Mouse (Mus musculus) skeletal muscle tissue, adult 2 months (tissue): ENCODE results near the gene Gpr18.

Experiments
- DNase-seq: peaks from one replicate; pipeline ENCODE4 v3.0.0-alpha.2; 2012; ENCODE audit warnings: low read depth, low spot score

Gpr18 gene

GRCm38 (mm10) chr14:121924876-121925275, 9.3 kb upstream of the Gpr18 start:
- no peak for DNase-seq

GRCm38 (mm10) chr14:121922731-121923130, 7.2 kb upstream of the Gpr18 start:
- no peak for DNase-seq

- no peak for DNase-seq
Measured at GRCm38 (mm10) chr14:121922016-121922415, 6.4 kb upstream of the Gpr18 start.

DNA sequence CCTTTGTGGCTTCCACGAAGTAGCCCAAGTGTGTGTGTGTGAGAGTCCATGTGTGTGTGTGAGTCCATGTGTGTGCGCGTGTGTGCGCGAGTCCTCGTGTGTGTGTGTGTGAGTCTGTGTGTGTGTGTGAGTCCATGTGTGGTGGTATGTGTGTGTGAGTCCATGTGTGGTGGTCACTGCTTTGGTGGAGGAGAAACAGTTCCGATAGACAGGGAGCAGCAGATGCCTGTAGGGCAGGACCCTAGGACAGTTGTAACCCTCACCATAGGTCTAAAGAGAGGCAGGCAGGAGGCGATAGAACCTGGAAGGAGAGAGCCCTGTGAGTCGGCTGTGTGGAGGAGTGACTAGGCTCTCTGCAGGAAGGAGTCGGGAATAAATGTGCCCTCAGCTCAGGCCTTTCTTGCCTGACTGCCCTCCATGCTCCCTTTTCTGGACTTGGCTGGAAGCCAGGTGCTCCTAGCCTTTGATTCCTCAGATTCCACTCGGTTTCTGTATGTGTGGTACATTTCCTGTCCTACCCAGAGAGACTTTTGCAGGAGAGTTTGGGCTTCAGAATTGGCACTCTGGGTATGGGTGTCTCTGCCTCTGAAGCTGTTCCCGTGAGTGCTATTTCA, 5.0 kb upstream of the Gpr18 start:
- DNase-seq: no peak

GRCm38 (mm10) chr14:121919752-121920151, 4.2 kb upstream of the Gpr18 start:
- DNase-seq: no peak

DNA sequence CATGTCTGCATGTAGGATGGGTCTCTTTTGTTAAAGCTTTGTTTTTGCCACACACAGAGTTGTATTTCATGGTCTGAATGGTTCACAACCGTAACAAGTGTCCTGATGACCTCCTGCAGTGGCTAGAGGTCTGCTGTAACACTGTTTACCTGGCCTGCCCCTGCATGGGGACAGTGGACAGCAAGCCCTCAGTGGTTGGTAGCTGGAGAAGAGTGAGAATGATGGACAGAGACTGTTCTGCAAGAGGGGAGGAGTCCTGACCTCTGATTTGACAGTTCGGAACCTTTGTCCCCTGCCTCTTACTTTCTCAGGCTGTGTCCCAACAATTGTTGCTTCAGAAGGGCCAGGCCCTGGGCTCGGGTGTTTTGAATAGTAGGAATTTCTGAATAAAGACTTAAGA, 2.7 kb upstream of the Gpr18 start:
- DNase-seq: no peak

GRCm38 (mm10) chr14:121916311-121917094, 922 bp upstream of the Gpr18 start:
- DNase-seq: no peak

DNA sequence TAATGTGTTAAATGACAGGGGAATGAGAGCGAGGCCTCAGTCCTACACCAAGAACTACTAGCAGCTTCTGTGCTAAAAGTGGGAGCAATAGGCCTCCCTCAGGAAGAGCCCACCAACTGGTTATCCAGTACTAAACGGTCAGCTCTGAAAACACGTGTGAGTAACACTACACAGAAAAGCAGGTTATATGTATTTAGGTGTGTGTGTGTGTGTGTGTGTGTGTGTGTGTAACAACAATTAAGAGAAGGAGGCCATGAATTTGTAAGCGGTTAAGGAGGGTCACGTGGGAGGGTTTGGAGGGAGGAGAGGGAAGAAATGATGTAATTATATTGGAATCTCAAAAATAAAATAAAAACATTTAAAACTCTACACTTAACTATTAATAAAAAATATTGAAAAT, 438 bp downstream of the Gpr18 start:
- no peak for DNase-seq

DNA sequence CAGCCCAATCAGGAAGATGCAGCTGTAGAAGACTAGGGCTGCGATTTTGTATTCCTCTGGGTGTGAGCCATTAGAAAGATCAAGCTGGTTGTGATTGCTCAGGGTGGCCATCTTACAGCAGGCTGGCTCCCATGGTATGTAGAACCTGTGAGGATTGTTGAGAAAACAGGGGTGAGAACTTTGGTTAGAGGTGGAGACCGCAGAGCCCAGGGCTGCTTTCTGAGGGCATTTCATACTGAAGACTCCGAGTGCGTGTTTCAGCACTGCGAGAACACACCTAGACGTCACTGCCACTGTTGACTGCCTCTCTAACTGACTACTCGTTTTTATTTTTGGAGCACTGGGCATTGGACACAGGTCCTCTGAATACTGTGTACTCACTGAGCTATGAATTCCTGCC, 3.1 kb downstream of the Gpr18 start:
- DNase-seq: no peak

DNA sequence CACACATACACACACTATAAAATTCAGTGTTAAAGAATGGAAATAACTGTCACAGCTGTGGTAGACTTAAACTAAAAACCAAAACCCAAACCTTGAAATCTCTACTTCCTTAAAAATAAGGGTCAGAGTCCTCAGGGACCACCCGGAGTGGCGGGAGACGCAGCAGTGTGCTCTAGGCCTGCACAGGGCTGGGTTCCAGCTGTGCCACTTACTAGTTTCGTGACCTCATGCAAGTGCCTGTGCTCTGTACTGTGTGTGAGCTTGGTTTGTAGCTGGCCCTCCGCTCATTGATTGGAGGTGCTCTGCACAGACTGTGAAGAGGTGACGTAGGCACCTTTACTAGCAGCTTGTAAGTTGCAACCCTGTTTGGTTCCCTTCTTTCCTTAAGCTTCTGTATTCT, 5.7 kb downstream of the Gpr18 start:
- DNase-seq: no peak

DNA sequence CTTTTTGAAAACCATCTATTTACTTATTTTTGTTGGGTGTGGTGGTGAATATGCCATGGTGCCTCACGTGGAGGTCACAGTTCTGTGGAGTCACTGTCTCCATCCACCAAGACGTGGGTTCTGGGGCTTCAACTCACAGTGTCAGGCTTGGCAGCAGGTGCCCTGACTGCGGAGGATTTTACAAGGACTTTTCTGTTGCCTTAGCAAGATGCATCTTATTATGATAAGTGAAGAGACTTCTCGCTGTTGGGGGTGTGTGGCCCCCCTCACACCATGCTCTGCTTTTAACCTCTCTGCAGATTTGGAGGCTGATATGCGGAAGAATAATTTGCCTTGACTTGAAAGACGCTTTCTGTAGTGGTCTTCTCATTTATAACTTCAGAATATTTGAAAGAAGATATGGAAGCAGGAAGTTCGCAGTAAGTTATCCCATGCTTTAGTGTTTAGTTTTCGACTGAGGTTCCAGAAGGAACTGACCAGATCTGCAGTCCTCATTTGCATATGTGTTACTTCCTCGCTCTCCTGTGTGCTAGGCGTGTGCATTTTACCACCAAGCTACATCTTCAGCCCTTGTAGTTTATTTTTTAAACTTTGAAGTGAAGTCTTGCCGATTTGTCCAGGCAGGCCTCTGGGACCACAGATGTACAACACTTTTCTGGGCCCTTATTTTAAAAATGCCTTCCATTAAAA, 8.4 kb downstream of the Gpr18 start:
- no peak for DNase-seq

DNA sequence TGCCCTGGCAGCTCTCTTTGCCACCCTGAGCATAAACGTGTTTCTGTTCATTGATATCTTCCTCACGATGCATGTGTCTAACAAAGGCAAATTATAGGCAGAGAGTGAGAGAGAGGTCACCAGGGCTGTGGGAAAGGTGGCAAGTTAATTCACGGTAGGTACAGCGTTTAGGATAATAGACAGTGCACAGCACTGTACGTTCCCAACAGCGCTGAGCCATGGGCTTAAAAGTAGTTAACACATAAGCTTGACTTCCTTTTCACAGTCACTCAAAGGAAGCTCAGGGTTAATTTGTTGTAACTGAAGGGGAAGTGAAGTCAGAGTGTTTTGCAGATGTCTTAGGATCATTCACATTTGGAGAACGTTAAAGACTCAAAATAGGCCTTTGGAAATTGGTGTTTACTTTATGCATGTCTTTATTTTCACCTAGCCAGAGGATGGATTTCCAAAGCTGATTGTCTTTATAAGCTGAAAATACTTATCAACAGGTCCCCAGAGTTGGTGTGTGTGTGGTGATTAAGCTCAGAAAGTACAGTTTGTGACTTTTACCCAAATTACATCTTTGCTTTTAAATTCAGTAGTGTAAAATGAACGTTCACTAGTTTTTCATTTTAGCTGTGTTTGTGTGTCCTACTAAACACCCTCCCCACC, 9.1 kb downstream of the Gpr18 start:
- DNase-seq: no peak

DNA sequence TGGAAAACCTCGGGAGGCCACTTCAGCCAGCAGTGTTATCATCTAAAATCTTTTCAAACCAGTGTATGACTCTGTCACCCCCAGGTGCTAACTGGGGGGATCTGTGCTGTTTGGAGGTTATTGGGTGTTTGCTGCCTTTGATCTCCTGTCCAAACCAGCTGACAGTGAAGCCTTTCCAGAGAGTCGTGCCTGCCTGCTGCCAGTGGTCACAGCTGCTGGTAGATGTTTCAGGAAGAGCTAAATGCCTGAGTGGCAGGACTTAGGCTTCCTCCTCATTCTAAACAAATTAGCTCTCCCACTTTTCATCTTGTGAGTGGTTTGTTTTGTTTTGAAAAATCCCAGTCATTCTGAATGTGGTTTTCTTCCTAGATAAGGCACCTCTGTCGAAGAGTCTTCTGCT, 10.8 kb downstream of the Gpr18 start:
- no peak for DNase-seq

- DNase-seq: no peak
Measured at GRCm38 (mm10) chr14:121903381-121903876, 12.2 kb downstream of the Gpr18 start.

- no peak for DNase-seq
Measured at GRCm38 (mm10) chr14:121901511-121901910, 14.1 kb downstream of the Gpr18 start.

GRCm38 (mm10) chr14:121899071-121899470, 16.5 kb downstream of the Gpr18 start:
- no peak for DNase-seq

DNA sequence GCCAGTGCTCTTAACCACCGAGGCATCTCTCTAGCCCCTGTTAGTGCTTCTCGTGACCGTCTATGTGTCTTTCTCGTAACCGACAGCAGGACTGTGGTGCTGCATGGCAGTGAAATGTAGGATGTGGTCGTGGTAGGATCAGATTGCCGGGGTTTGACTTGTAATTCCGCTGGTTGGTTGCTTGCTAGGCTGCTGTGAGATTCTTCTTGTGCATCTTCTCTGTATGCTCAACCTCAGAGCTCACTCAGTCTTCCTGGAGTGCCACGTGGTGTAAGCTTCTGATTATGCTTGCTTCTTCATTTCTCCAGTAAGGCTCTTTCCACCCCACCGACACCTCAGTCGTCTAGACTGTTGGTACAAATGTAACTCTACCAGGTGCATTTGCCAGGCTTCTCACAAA, 17.1 kb downstream of the Gpr18 start:
- peak; percentile 26 for DNase-seq

DNA sequence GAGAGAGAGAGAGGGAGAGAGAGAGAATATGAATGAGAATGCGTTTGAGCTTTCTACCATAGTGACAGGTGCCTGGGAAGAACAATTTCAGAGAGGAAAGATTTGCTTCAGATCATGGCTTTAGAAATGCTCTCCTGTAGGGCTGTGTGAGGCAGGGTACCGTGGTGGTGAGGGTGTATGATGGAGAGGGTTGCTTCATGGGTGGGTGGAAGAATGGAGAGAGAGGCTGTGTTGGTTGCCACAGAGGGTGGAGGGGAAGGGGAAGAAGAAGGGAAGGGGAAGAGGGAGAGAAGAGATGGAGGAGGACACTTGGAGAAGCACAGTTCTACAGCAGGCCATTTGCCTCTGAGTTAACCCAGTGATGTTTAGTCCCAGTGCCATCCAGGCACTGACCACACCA, 17.8 kb downstream of the Gpr18 start:
- DNase-seq: no peak

GRCm38 (mm10) chr14:121896126-121897090, 19.2 kb downstream of the Gpr18 start:
- peak; percentile 28 for DNase-seq

DNA sequence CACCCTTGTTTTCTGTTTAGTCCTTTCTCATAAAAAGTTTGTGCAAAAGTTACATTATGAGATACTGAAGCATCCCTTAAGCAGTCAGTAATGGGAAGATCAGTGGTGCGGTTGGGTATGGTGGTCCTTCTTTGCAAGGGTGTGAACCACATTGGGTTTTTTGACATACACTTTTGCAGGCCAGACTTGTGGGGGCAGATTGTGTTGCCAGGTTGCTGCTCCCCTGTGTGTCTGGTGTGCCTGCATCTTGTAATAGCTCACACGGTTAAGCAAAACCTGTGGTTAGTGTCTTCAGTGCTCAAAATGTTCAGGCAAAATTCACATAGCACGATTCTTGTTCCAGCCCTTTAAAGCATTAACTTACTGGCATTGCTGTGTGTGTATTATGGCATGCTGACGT, 20.3 kb downstream of the Gpr18 start:
- DNase-seq: no peak
